In the genomic region with DNA sequence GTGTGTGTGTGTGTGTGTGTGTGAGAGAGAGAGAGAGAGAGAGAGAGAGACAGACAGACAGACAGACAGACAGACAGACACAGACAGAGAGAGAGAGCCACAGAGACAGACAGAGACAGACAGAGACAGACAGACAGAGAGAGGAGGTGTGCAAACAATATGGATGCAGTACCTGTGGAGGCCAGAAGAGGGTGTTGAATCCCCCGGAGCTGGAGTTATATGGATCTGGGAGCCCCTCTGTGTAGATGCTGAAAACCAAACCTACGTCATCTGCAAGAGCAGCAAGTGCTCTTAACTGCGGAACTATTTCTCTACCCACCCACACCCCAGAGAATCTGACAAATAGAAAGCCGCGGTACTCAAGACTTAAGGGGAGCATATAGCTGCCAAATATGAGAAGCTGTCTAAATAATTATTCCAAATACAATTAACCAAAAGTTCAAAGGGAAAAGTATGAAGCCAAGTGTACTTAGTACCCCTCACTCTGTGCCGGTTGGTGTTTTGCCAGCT, we compare ENCODE assay signal across 23 mouse cellular contexts.
A peak's percentile ranks its signal among the peaks of the same experiment; 100 is the strongest.
DNase-seq lines count a peak whose midpoint lies in the region; ATAC-seq and TF ChIP-seq lines count a peak whose summit lies in the region.
"Had no signal": no experiment of that assay in that cellular context is flagged by ENCODE, and none has a peak within 500 bp of the region (broad histone marks: within the 10 kb centered on the region; RNA-seq: fewer than 3 reads in every experiment).

No protein-coding gene starts in this region.

- H3K27ac ChIP-seq in intestine, postnatal 0 days (ENCODE audit: low read depth, low read length), result no peak overlapping the region
- H3K27ac ChIP-seq in intestine, embryonic 15.5 days, result no peak overlapping the region
- H3K27ac ChIP-seq in lung, embryonic 14.5 days (ENCODE audit: low read depth), result no peak overlapping the region
- H3K27ac ChIP-seq: embryonic facial prominence, embryonic 15.5 days; forebrain, embryonic 15.5 days; hindbrain, embryonic 10.5 days; limb, embryonic 13.5 days; liver, embryonic 15.5 days had no signal

- H3K4me2 ChIP-seq in intestine, postnatal 0 days (replicated peaks; ENCODE audit: low read depth), result no peak overlapping the region
- no peak overlapping the region for H3K4me2 ChIP-seq in intestine, embryonic 15.5 days (replicated peaks)
- no peak overlapping the region for H3K4me2 ChIP-seq in lung, embryonic 14.5 days
- H3K4me2 ChIP-seq: embryonic facial prominence, embryonic 15.5 days; forebrain, embryonic 15.5 days; heart, embryonic 11.5 days; limb, embryonic 13.5 days; liver, embryonic 15.5 days had no signal

- H3K36me3 ChIP-seq in intestine, postnatal 0 days (ENCODE audit: control insufficient read depth, insufficient read depth), result no peaks in the 10 kb centered on the region
- H3K36me3 ChIP-seq in intestine, embryonic 15.5 days, result no peaks in the 10 kb centered on the region
- H3K36me3 ChIP-seq in lung, embryonic 14.5 days (ENCODE audit: insufficient read depth), result no peaks in the 10 kb centered on the region
- H3K36me3 ChIP-seq in E14TG2a.4 (ENCODE audit: insufficient read depth, low read length), result no peaks in the 10 kb centered on the region
- H3K36me3 ChIP-seq: embryonic facial prominence, embryonic 15.5 days; forebrain, embryonic 15.5 days; hindbrain, embryonic 10.5 days; limb, embryonic 13.5 days; liver, embryonic 15.5 days had no signal

- no peaks in the 10 kb centered on the region for H3K9me3 ChIP-seq in intestine, postnatal 0 days (ENCODE audit: control insufficient read depth)
- no peaks in the 10 kb centered on the region for H3K9me3 ChIP-seq in intestine, embryonic 15.5 days
- no peaks in the 10 kb centered on the region for H3K9me3 ChIP-seq in lung, embryonic 14.5 days (ENCODE audit: low read depth, low read length)
- no peaks in the 10 kb centered on the region for H3K9me3 ChIP-seq in E14TG2a.4 (ENCODE audit: low read length)
- H3K9me3 ChIP-seq: embryonic facial prominence, embryonic 15.5 days; forebrain, embryonic 15.5 days; hindbrain, embryonic 10.5 days; limb, embryonic 13.5 days; liver, embryonic 15.5 days had no signal

- H3K4me1 ChIP-seq in intestine, postnatal 0 days (replicated peaks; ENCODE audit: control insufficient read depth, insufficient read depth, low read length), result no peaks in the 10 kb centered on the region
- no peaks in the 10 kb centered on the region for H3K4me1 ChIP-seq in intestine, embryonic 15.5 days (replicated peaks)
- no peaks in the 10 kb centered on the region; the same call in 1 of the 2 replicates for H3K4me1 ChIP-seq in lung, embryonic 14.5 days (ENCODE audit: insufficient read depth)
- H3K4me1 ChIP-seq in E14TG2a.4 (replicated peaks; ENCODE audit: low read depth, low read length), result peaks cover 11% of the 10 kb centered on the region
- H3K4me1 ChIP-seq: embryonic facial prominence, embryonic 15.5 days; forebrain, embryonic 15.5 days; limb, embryonic 13.5 days; liver, embryonic 15.5 days had no signal

- H3K27me3 ChIP-seq in intestine, postnatal 0 days (replicated peaks; ENCODE audit: control insufficient read depth, insufficient read depth, low read length), result no peaks in the 10 kb centered on the region
- H3K27me3 ChIP-seq in intestine, embryonic 15.5 days (replicated peaks), result no peaks in the 10 kb centered on the region
- H3K27me3 ChIP-seq in lung, embryonic 14.5 days (ENCODE audit: insufficient read depth, low read length), result no peaks in the 10 kb centered on the region
- H3K27me3 ChIP-seq in E14TG2a.4 (ENCODE audit: insufficient read depth, low read length), result peaks cover 4% of the 10 kb centered on the region
- H3K27me3 ChIP-seq: embryonic facial prominence, embryonic 15.5 days; forebrain, embryonic 15.5 days; limb, embryonic 13.5 days; liver, embryonic 15.5 days had no signal

- H3K4me3 ChIP-seq in intestine, postnatal 0 days (ENCODE audit: low read depth, low read length), result no peak overlapping the region
- H3K4me3 ChIP-seq in intestine, embryonic 15.5 days (replicated peaks), result no peak overlapping the region
- no peak overlapping the region for H3K4me3 ChIP-seq in lung, embryonic 14.5 days (ENCODE audit: low read depth, low read length)
- H3K4me3 ChIP-seq in E14TG2a.4 (replicated peaks; ENCODE audit: low read length), result no peak overlapping the region
- H3K4me3 ChIP-seq: embryonic facial prominence, embryonic 15.5 days; forebrain, embryonic 15.5 days; hindbrain, embryonic 10.5 days; limb, embryonic 13.5 days; liver, embryonic 15.5 days had no signal

- 79% methylated on average over 6 of the region's 6 CpGs for WGBS in intestine, postnatal 0 days
- 76% methylated on average over 6 of the region's 6 CpGs for WGBS in intestine, embryonic 15.5 days
- WGBS in lung, embryonic 14.5 days, result 64% methylated on average over 6 of the region's 6 CpGs

- DNase-seq in lung, embryonic 14.5 days, result peak; percentile 41
- DNase-seq in lung, postnatal 25 days (ENCODE audit: low spot score), result no peak
- peak; percentile 33 for DNase-seq in R1 (ENCODE audit: low read depth, low spot score)
- DNase-seq in heart, postnatal 4 days, result no peak
- DNase-seq: cerebellum, adult 2 months; cerebellum, postnatal 25 days; gastrocnemius, postnatal 14 days; heart, adult 11 months; kidney, adult 2 months; kidney, postnatal 14 days; layer of hippocampus, postnatal 36 days; lung, postnatal 4 days; thymus, adult 2 months had no signal

- no peak overlapping the region for H3K9ac ChIP-seq in intestine, postnatal 0 days (ENCODE audit: low read depth, low read length)
- no peak overlapping the region for H3K9ac ChIP-seq in intestine, embryonic 15.5 days
- H3K9ac ChIP-seq in lung, embryonic 14.5 days, result no peak overlapping the region
- H3K9ac ChIP-seq: embryonic facial prominence, embryonic 15.5 days; forebrain, embryonic 15.5 days; limb, embryonic 13.5 days; liver, embryonic 15.5 days had no signal

- ATAC-seq in intestine, postnatal 0 days, result no peak
- no peak for ATAC-seq in intestine, embryonic 15.5 days
- ATAC-seq in lung, embryonic 14.5 days (ENCODE audit: insufficient read depth), result no peak
- ATAC-seq in monocyte, adult 5-6 weeks (replicated peaks; ENCODE audit: insufficient number of reproducible peaks, low FRiP score, low TSS enrichment, poor library complexity, severe bottlenecking), result no peak
- ATAC-seq: forebrain, embryonic 15.5 days had no signal

- peak; percentile 47 for TF ChIP-seq CTCF in intestine, postnatal 0 days (IDR thresholded peaks at IDR 0.05; ENCODE audit: low read depth)
- TF ChIP-seq CTCF in lung, embryonic 14.5 days (IDR thresholded peaks at IDR 0.05; ENCODE audit: low read depth), result peak; percentile 59
- TF ChIP-seq CTCF in E14TG2a.4 (conservative IDR thresholded peaks at IDR 0.05; ENCODE audit: low read length), result peak; percentile 35

Comparison
In these comparisons a context has a peak if more than half of its experiments do, and no peak if none do; other contexts are left out.
1. DNase-seq: peak in lung, embryonic 14.5 days (single experiment) and R1 (single experiment); none in lung, postnatal 25 days (single experiment) and heart, postnatal 4 days (single experiment).
2. Peak in every context shown above with its lines, with median percentiles within 50 percentile points of each other: CTCF ChIP-seq.